Mouse (Mus musculus) forebrain, embryonic 12.5 days (tissue): ENCODE data around the gene Smad3. TPM values are rescaled to one million over a fixed set of nuclear protein-coding genes. Genes with fewer than 3 reads are reported as not detected.
A peak's percentile ranks its signal among the peaks of the same experiment; 100 is the strongest.

Experiments
- ATAC-seq: fragments of 200-750 bp; cut with Nextera tagmentation; 2 replicates; pipeline ENCODE4 v1.8.0; 2017; ENCODE audit warnings: moderate TSS enrichment; ENCODE audit not compliant: low FRiP score
- H3K27ac ChIP-seq: fragments of 300-500 bp; sonication (generic); 2 replicates; pipeline ENCODE4 v1.5.1; 2016; ENCODE audit warnings: mild to moderate bottlenecking
- H3K27me3 ChIP-seq: fragments of 300-500 bp; sonication (generic); 2 replicates; pipeline ENCODE4 v1.6.1; 2016; ENCODE audit warnings: mild to moderate bottlenecking
- H3K36me3 ChIP-seq: fragments of 300-500 bp; sonication (generic); replicated peaks from 2 replicates; pipeline ENCODE4 v1.6.1; 2016; ENCODE audit warnings: mild to moderate bottlenecking
- H3K4me1 ChIP-seq: fragments of 300-500 bp; sonication (generic); 2 replicates; pipeline ENCODE4 v1.6.1; 2016
- H3K4me2 ChIP-seq: fragments of 300-500 bp; sonication (generic); 2 replicates; pipeline ENCODE4 v1.6.1; 2016; ENCODE audit warnings: mild to moderate bottlenecking, moderate library complexity
- H3K4me3 ChIP-seq: fragments of 300-500 bp; sonication (generic); replicated peaks from 2 replicates; pipeline ENCODE4 v1.5.1; 2016; ENCODE audit warnings: mild to moderate bottlenecking
- H3K9ac ChIP-seq: fragments of 300-500 bp; sonication (generic); 2 replicates; pipeline ENCODE4 v1.6.1; 2016; ENCODE audit warnings: mild to moderate bottlenecking
- H3K9me3 ChIP-seq: fragments of 300-500 bp; sonication (generic); 2 replicates; pipeline ENCODE4 v1.6.1; 2016
- WGBS: fragments of 180-500 bp; shearing (Covaris S2); methylation state at CpG from one replicate; pipeline ENCODE4 v1.1.7; 2016; 5-methylcytosine and 5-hydroxymethylcytosine counted together
- polyA plus RNA-seq: library from polyadenylated mRNA; unstranded; fragments of >200 nt; fragmentation: Nextera tagmentation; extraction: Ambion mirVana; gene quantifications from 2 replicates; pipeline ENCODE4 v1.2.1, GENCODE M21; 2016

Gene Smad3
- polyA plus RNA-seq, 1 experiment from 2014 or later, result 23.1 TPM

DNA sequence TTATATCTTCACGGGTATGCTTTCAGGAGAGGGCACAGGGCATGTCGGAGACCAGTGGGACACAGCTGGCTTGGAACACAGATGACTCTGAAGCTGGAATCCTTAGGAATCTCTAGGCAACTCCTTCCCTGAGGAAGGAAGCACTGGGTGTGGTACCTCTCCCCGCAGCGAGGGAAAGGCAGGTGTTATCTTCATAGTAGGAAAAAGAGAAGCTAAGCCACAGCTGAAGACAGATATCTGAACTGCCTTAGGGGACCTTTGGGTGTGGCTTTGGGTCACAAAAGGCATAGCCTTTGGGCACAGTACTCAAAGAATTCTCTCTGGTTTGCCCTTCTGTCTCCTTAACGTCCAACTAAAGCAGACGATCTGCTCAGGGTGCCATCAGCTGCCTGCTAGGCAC lies 16.0 kb downstream of the Smad3 start:
- Histone ChIP-seq H3K9me3 (no peaks in the 10 kb centered on the region), H3K27ac (no peak overlapping the region), H3K4me3 (no peak overlapping the region), H3K36me3 (no peaks in the 10 kb centered on the region; the same call in 1 of the 2 replicates), H3K4me1 (peaks cover 48% of the 10 kb centered on the region), H3K4me2 (no peak overlapping the region), H3K27me3 (no peaks in the 10 kb centered on the region), H3K9ac (no peak overlapping the region)
- 81% methylated on average over 6 of the region's 6 CpGs for WGBS
- ATAC-seq, result no peak

DNA sequence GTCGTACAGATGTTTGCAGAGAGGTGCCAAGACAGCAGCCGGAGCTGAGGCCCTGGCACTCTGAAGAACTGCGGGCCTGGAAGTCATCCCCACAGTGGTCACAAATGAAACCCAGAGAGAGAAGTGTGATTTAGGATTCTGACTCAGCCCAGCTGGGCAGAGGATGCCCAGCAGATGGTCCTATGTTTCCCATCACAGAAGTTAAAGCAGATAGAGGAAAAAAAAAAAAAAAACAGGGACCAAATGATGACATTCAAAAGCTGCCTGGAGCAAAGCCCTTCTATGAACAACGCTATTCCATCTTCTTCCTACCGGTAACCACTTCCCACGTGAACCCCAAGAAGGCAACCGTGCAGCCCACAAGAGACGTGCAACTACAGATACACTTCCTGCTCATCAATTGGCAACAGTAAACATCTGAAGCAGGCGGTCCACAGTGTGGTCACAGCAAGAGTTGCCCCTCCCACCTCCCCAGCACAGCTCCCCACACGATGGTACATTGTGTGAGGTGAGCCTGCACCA lies 17.4 kb downstream of the Smad3 start:
- H3K4me2 ChIP-seq, result no peak overlapping the region
- ATAC-seq, result no peak
- H3K27ac ChIP-seq, result no peak overlapping the region
- H3K9ac ChIP-seq, result no peak overlapping the region
- no peaks in the 10 kb centered on the region; the same call in 1 of the 2 replicates for H3K36me3 ChIP-seq
- no peak overlapping the region for H3K4me3 ChIP-seq
- 89% methylated on average over 10 of the region's 10 CpGs for WGBS
- no peaks in the 10 kb centered on the region for H3K27me3 ChIP-seq
- H3K4me1 ChIP-seq, result peaks cover 43% of the 10 kb centered on the region
- H3K9me3 ChIP-seq, result no peaks in the 10 kb centered on the region

DNA sequence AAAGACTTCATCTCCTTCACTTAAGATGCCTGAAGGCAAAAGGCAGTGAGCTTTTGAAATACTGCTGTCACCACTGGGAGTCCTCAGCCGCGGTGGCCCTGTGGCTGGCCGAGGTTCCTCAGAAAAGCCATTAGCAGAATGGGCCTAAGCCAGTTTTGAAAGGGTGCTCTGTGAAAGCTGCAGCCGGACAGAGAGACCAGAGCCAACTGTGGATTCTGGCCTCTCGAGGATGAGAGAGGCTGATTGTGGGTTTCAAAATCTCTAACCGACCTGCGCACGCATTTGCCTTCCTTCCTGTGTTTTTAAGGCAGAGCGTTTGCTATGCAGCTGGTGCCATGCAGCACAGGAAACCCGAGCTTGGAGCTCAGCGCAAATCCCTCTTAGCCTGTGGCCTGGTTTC lies 19.0 kb downstream of the Smad3 start:
- 84% methylated on average over 11 of the region's 11 CpGs for WGBS

DNA sequence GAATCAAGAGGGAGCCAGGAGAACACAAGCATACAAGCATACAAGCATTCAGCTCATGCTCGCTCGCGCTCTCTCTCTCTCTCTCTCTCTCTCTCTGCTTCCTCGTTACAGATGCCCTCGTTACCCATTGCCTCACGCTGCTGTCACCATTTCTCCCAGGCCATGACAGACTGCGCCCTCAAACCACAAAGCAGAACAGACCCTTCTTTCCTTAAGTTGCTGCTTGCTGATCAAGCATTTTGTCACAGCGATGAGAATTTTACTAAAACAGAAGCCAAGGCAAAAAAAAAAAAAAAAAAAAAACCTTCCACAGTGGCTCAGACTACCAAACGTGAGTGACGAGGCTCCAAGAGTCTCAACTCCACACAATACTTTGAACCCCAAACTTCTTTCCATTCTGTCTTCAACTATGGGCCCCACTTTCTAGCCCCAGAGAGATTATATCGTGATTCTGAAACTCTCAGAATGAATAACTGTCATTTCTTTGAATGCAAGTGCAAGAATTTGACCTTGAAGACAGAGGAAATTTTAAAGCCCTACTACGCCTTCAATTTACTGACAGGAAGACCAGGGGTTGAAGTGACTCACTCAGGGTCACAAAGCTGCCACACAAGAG lies 19.6 kb downstream of the Smad3 start:
- Histone ChIP-seq H3K4me1 (peaks cover 41% of the 10 kb centered on the region), H3K9ac (no peak overlapping the region), H3K36me3 (no peaks in the 10 kb centered on the region; the same call in 1 of the 2 replicates), H3K4me3 (no peak overlapping the region), H3K27me3 (no peaks in the 10 kb centered on the region), H3K4me2 (no peak overlapping the region), H3K27ac (no peak overlapping the region), H3K9me3 (no peaks in the 10 kb centered on the region)
- no peak for ATAC-seq
- WGBS, result 66% methylated on average over 9 of the region's 12 CpGs

More for the DNA sequence above, 19.0 kb downstream of the Smad3 start:
- Histone ChIP-seq H3K4me1 (peaks cover 47% of the 10 kb centered on the region), H3K4me2 (no peak overlapping the region), H3K27ac (no peak overlapping the region; the same call in 1 of the 2 replicates), H3K36me3 (no peaks in the 10 kb centered on the region; the same call in 1 of the 2 replicates), H3K9me3 (no peaks in the 10 kb centered on the region), H3K9ac (no peak overlapping the region), H3K4me3 (no peak overlapping the region), H3K27me3 (no peaks in the 10 kb centered on the region)
- ATAC-seq, result no peak

DNA sequence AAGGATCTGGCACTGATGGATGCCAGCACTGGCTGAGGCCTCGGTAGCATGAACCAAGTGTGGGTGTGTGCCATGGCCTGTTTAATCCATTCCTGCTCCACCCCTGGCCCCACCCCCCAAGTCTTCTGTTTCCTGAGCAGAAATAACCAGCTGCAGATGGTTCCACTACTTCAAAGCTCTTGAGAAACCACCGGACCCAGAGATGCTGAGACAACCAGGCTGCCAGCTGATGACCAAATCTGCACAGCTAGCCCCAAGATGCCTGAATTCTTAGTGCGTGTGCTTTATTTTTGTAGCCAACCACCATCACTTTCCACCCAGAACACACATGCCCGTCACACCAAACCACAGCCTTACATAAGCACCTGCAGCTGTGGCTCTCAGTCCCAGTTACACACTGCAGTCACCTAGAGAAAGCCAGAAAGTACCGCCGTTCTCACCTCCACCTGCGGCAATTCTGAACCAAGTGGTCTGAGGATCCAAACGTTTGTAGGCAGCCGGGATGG lies 20.3 kb downstream of the Smad3 start:
- Histone ChIP-seq H3K4me1 (peaks cover 34% of the 10 kb centered on the region), H3K9ac (no peak overlapping the region), H3K4me3 (no peak overlapping the region), H3K27me3 (no peaks in the 10 kb centered on the region), H3K4me2 (no peak overlapping the region), H3K9me3 (no peaks in the 10 kb centered on the region), H3K36me3 (no peaks in the 10 kb centered on the region; the same call in 1 of the 2 replicates), H3K27ac (no peak overlapping the region)
- ATAC-seq, result no peak
- 85% methylated on average over 9 of the region's 9 CpGs for WGBS

DNA sequence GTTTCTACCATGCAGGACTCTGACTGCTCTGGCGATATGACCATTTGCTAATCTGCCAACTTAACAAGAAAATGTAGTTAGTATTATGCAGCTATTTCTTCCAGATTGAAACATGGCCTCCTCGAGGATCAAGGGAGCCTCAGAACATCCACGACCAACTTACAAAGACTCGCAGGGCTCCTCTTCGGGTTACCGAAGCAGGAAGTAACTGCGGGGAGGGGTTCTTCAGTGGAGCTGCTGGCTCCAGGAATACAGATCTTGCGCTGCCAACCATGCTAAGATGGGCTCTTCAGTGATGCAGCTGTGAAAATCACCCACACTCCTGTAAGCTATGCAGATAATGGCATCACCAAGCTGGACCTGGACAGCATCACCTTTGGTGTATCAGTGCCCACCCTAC lies 23.5 kb downstream of the Smad3 start:
- no peaks in the 10 kb centered on the region for H3K9me3 ChIP-seq
- H3K27me3 ChIP-seq, result no peaks in the 10 kb centered on the region
- no peak overlapping the region for H3K27ac ChIP-seq
- WGBS, result 89% methylated on average over 8 of the region's 8 CpGs
- no peak for ATAC-seq
- H3K36me3 ChIP-seq, result no peaks in the 10 kb centered on the region
- no peak overlapping the region for H3K4me2 ChIP-seq
- H3K4me3 ChIP-seq, result no peak overlapping the region
- H3K9ac ChIP-seq, result no peak overlapping the region
- H3K4me1 ChIP-seq, result peaks cover 26% of the 10 kb centered on the region

DNA sequence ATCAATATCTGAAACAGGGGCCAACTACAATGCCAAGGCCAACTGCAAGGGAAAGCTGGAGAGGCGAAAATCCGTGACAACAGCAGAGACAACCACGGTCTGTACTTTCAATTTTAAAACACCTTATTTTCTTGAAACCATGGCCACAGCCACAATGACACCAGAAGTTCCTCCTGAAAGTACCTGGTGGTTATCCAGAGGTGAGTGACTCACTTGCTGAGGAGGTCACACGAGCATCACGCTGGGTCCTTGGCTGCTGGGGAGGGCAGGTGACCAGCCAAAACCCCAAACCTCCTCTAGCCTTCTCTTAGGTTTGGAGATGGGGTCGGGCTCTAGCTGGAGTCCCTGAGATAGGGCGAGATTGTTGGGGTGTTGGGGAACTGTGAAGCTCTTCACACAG lies 25.1 kb downstream of the Smad3 start:
- no peak for ATAC-seq
- no peak overlapping the region for H3K4me2 ChIP-seq
- H3K9me3 ChIP-seq, result no peaks in the 10 kb centered on the region
- no peaks in the 10 kb centered on the region for H3K27me3 ChIP-seq
- H3K9ac ChIP-seq, result no peak overlapping the region
- WGBS, result 96% methylated on average over 7 of the region's 7 CpGs
- no peaks in the 10 kb centered on the region for H3K36me3 ChIP-seq
- peaks cover 23% of the 10 kb centered on the region for H3K4me1 ChIP-seq
- H3K27ac ChIP-seq, result no peak overlapping the region
- H3K4me3 ChIP-seq, result no peak overlapping the region

DNA sequence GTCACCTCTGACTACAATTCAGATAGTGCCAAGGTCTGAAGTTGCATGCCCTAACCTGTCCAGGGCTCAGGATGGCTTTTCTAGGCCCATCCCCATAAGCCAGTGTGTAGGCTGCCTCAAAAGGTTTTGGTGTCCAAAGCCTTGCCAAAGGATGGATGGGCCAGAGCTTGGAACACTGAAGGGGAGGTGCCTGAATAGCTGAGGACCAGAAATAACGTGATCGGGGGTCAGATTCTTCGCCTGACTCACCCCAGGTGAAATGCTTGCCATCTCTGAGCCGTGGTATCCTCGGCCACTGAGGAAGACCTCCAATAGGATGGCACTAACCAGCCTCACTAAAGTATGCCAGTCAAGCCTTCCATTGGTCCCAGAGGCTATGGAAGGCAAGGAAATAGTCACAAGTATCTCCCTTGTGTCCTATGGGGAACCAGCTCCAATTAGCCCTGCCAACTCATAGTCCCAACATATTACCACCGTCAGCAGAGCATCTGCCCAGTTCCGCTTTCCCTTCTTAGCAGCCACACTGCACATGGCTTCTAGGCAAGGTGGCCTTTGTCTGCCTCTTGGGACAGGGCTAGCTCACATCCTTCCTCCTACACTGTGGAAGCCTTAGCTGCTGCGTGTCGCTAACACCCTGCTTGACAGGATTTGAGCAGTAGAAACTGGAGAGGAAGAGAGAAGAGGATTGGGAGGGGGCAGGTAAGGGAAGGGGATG lies 26.5 kb downstream of the Smad3 start:
- no peak for ATAC-seq
- Histone ChIP-seq H3K36me3 (no peaks in the 10 kb centered on the region), H3K27ac (no peak overlapping the region), H3K9ac (no peak overlapping the region), H3K27me3 (no peaks in the 10 kb centered on the region), H3K9me3 (no peaks in the 10 kb centered on the region), H3K4me1 (peaks cover 23% of the 10 kb centered on the region), H3K4me2 (no peak overlapping the region), H3K4me3 (no peak overlapping the region)
- WGBS, result 89% methylated on average over 9 of the region's 9 CpGs

DNA sequence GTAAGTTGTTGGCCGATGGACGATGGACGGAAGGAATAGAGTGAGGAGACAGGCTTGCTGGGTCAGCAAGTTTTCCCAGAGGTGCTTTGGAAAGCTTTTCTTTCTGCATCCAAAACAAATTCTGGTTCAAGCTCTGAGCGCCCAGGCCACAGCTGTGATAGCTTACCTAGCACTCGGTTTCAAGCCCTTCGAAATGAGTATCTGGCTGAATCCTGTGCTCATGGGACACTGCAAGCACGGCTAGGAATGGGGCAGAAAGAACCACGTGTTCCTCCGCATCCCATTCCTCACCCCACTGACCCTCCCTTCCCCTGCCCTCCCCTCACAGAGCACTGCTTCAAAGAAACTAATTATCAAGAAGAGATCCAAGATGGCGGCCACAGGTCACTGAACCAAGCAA lies 28.8 kb downstream of the Smad3 start:
- H3K4me1 ChIP-seq, result peaks cover 10% of the 10 kb centered on the region
- H3K36me3 ChIP-seq, result 0 out of 2 replicates have a peak, but pooled peaks cover 4% of the 10 kb centered on the region
- no peak overlapping the region for H3K27ac ChIP-seq
- no peak overlapping the region for H3K9ac ChIP-seq
- ATAC-seq, result no peak
- H3K9me3 ChIP-seq, result no peaks in the 10 kb centered on the region
- H3K4me2 ChIP-seq, result no peak overlapping the region
- no peak overlapping the region for H3K4me3 ChIP-seq
- H3K27me3 ChIP-seq, result no peaks in the 10 kb centered on the region
- WGBS, result 86% methylated on average over 10 of the region's 10 CpGs

DNA sequence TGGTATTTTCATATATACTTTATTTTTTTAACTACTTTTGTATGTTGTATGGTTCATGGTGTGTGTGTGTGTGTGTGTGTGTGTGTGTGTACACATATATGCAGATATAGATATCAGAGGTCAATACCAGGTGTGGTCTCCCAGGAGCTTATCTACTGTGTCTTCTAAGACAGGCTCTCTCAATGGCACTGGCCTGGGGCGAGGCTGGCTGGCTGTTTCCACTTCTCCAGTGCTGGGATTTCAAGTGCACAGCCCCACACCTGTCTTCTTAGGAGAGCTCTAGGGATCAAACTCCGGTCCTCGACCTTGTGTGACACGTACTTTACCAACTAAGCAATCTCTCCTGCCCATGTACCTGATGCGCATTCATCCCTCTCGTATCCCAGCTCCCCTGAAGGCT lies 30.7 kb downstream of the Smad3 start:
- Histone ChIP-seq H3K27me3 (no peaks in the 10 kb centered on the region), H3K27ac (no peak overlapping the region), H3K4me3 (no peak overlapping the region), H3K9me3 (no peaks in the 10 kb centered on the region), H3K9ac (no peak overlapping the region), H3K36me3 (0 out of 2 replicates have a peak, but pooled peaks cover 4% of the 10 kb centered on the region), H3K4me2 (no peak overlapping the region), H3K4me1 (peaks cover 10% of the 10 kb centered on the region)
- ATAC-seq, result no peak
- WGBS, result 90% methylated on average over 6 of the region's 6 CpGs

DNA sequence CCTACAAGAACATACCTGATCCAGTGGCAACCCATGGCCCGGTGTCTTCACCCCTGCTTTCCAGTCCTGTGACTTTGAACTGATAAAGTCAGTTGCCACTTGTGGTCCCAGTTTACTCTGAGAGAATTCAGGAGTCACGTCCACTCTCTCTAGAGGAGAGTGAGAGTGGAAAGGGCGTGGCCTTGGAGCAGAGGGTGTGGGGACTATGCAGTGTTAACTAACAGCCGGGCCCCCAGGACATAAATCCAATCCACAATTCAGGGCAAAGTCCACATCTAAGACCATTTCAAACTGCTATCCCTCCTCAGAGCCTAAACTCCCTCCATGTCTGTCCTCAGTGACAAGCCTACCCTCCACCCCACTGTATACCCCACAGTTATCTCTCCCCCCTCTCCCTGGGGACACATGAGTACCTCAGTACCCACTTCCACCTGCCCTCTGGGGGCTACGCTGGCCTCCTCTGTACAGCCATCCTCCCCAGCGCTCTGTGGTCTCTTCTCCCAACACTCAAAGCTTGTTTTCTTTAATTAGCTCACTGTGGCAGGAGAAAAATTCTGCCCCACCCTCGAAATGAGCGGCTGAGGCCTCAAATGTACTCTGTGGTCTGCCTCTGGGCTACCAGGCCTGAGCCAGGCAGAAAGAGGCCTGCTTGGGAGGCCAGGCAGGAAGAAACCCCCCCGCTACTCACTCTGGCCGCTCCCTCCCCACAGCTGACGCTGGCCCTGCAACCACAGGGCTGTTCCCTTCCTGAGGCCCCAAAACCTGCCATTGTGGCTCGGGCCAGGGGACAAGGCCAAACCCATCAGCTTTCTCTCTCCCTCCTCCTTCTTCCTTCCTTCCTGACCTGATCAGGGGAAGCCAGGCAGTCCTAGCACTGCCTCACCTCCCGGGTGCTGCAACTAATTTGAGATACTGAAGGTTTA lies 31.4 kb downstream of the Smad3 start:
- Histone ChIP-seq H3K4me2 (no peak overlapping the region), H3K4me1 (peaks cover 10% of the 10 kb centered on the region), H3K9me3 (no peaks in the 10 kb centered on the region), H3K4me3 (no peak overlapping the region), H3K36me3 (0 out of 2 replicates have a peak, but pooled peaks cover 4% of the 10 kb centered on the region), H3K27me3 (no peaks in the 10 kb centered on the region), H3K27ac (peak overlapping the region; percentile 46; the same call in 1 of the 2 replicates), H3K9ac (no peak overlapping the region)
- ATAC-seq, result no peak
- WGBS, result 70% methylated on average over 13 of the region's 13 CpGs

DNA sequence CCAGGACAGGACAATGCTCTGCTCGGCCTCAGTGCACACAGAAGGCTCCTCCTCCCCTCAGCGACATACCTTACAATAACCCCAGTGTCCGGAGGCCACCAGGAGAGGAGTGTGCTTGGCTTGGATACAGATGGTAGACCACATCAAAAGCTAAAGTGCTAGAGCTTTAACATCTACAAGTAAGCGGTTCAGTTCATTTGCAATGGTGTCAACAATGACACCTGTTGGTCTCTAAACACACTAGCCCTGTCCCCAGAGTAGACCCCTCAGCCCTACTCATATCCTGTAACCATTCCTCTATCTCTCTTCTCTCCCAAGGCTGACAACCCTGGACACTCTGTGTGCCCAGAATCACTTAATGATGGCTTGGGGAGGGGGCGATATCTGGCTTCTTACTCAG lies 33.0 kb downstream of the Smad3 start:
- H3K27ac ChIP-seq, result no peak overlapping the region
- no peaks in the 10 kb centered on the region for H3K27me3 ChIP-seq
- H3K9me3 ChIP-seq, result no peaks in the 10 kb centered on the region
- H3K4me3 ChIP-seq, result no peak overlapping the region
- no peak for ATAC-seq
- H3K9ac ChIP-seq, result no peak overlapping the region
- 0 out of 2 replicates have a peak, but pooled peaks cover 4% of the 10 kb centered on the region for H3K36me3 ChIP-seq
- no peak overlapping the region for H3K4me2 ChIP-seq
- WGBS, result 90% methylated on average over 5 of the region's 5 CpGs
- H3K4me1 ChIP-seq, result peaks cover 10% of the 10 kb centered on the region
